Mouse (Mus musculus) myocyte (in vitro differentiated cells): ENCODE measurements around the gene Gsc2. TPM values are rescaled to one million over a fixed set of nuclear protein-coding genes. Genes with fewer than 3 reads are reported as not detected.
"Not testable (repeated sequence)": the region's sequence is repeated elsewhere in the genome, so short reads cannot be mapped to it uniquely, and the experiment has no call there.

Experiments used
- H3K27me3 ChIP-seq: one replicate; pipeline ENCODE4 v1.6.1; 2011; ENCODE audit not compliant: control insufficient read depth, insufficient read depth, insufficient read length
- H3K36me3 ChIP-seq: one replicate; pipeline ENCODE4 v1.6.1; 2011; ENCODE audit not compliant: control insufficient read depth, insufficient read depth
- H3K4me2 ChIP-seq: one replicate; pipeline ENCODE4 v1.6.1; 2011; ENCODE audit warnings: low read depth, control low read depth
- H3K4me3 ChIP-seq: one replicate; pipeline ENCODE4 v1.5.1; 2011; ENCODE audit warnings: mild to moderate bottlenecking, control low read depth, moderate library complexity
- H3K79me2 ChIP-seq: one replicate; pipeline ENCODE4 v1.6.1; 2011; ENCODE audit not compliant: control insufficient read depth, insufficient read depth
- H3ac ChIP-seq: one replicate; pipeline ENCODE4 v1.6.1; 2011; ENCODE audit not compliant: control insufficient read depth, insufficient read length
- CEBPB ChIP-seq: IDR thresholded peaks from 2 replicates; pipeline ENCODE4 v1.6.1; 2011; ENCODE audit warnings: mild to moderate bottlenecking, moderate library complexity; ENCODE audit not compliant: poor library complexity, insufficient read depth, severe bottlenecking
- E2F4 ChIP-seq: IDR thresholded peaks from one replicate; pipeline ENCODE4 v1.6.1; 2011; ENCODE audit warnings: mild to moderate bottlenecking, control low read depth, moderate library complexity; ENCODE audit not compliant: insufficient read depth
- MAX ChIP-seq: IDR thresholded peaks from one replicate; pipeline ENCODE4 v1.6.1; 2011; ENCODE audit warnings: low read depth, mild to moderate bottlenecking, control low read depth
- MYOD1 ChIP-seq, 3 experiments: IDR thresholded peaks; one replicate each; pipeline ENCODE4 v1.6.1; 2011; ENCODE audit warnings: control low read depth in 2 of 3, low read depth in 2 of 3, mild to moderate bottlenecking in 2 of 3, moderate library complexity in 1 of 3; ENCODE audit not compliant: insufficient read length in 2 of 3, control insufficient read depth in 1 of 3
- MYOG ChIP-seq, 3 experiments: IDR thresholded peaks; one replicate each; pipeline ENCODE4 v1.6.1; 2011; ENCODE audit warnings: control low read depth in 2 of 3, low read depth in 2 of 3, mild to moderate bottlenecking in 2 of 3; ENCODE audit not compliant: insufficient read length in 2 of 3, control insufficient read depth in 1 of 3, insufficient read depth in 1 of 3
- POLR2A ChIP-seq: IDR thresholded peaks from one replicate; pipeline ENCODE4 v1.6.1; 2011; ENCODE audit warnings: low read depth, mild to moderate bottlenecking, control low read depth, moderate library complexity; ENCODE audit not compliant: insufficient read length
- POLR2AphosphoS2 ChIP-seq: IDR thresholded peaks from one replicate; pipeline ENCODE4 v1.6.1; 2011; ENCODE audit warnings: low read depth, control low read depth; ENCODE audit not compliant: insufficient read length
- REST ChIP-seq: IDR thresholded peaks from one replicate; pipeline ENCODE4 v1.6.1; 2011; ENCODE audit warnings: mild to moderate bottlenecking, control low read depth, moderate library complexity; ENCODE audit not compliant: insufficient read depth, insufficient read length
- SRF ChIP-seq: IDR thresholded peaks from one replicate; pipeline ENCODE4 v1.6.1; 2011; ENCODE audit warnings: low read depth; ENCODE audit not compliant: control insufficient read depth, insufficient read length
- TCF12 ChIP-seq: IDR thresholded peaks from one replicate; pipeline ENCODE4 v1.6.1; 2011; ENCODE audit warnings: mild to moderate bottlenecking, control low read depth; ENCODE audit not compliant: poor library complexity, insufficient read depth, severe bottlenecking
- TCF3 ChIP-seq: IDR thresholded peaks from one replicate; pipeline ENCODE4 v1.6.1; 2011; ENCODE audit warnings: low read depth, control low read depth; ENCODE audit not compliant: insufficient read length
- USF1 ChIP-seq: IDR thresholded peaks from one replicate; pipeline ENCODE4 v1.6.1; 2011; ENCODE audit warnings: low read depth, mild to moderate bottlenecking, control low read depth, moderate library complexity
- polyA plus RNA-seq: library from polyadenylated mRNA; unstranded; fragments of >200 nt; fragmentation: generic; extraction: Trizol; gene quantifications from one replicate; pipeline ENCODE4 v1.2.1, GENCODE M21; 2012; ENCODE audit warnings: missing spikeins

Gsc2 gene
- not detected for polyA plus RNA-seq

GRCm38 (mm10) chr16:17914307-17915249 lies at the start of gene Gsc2:
TSS of gene Gsc2 (minus strand) at chr16:17915059.
- Histone ChIP-seq H3K79me2 (peaks cover 12% of the 10 kb centered on the region), H3K4me2 (peak within 1 kb of the TSS; percentile 24), H3K27me3 (peaks cover 53% of the 10 kb centered on the region), H3ac (no peak within 1 kb of the TSS), H3K4me3 (no peak within 1 kb of the TSS), H3K36me3 (no peaks in the 10 kb centered on the region)
- TF ChIP-seq MAX (no peak), USF1 (no peak), TCF12 (no peak), MYOD1 (IDR thresholded peaks at IDR 0.05; ENCODE audit: control insufficient read depth in 1 of 3, insufficient read length in 2 of 3, low read depth in 2 of 3) (peak in 1 of 3 experiments; percentile 21), REST (no peak), POLR2A (no peak)

- Histone ChIP-seq H3K36me3 (no peaks in the 10 kb centered on the region), H3K79me2 (no peaks in the 10 kb centered on the region), H3K27me3 (peaks cover 10% of the 10 kb centered on the region), H3ac (no peak overlapping the region), H3K4me3 (no peak overlapping the region), H3K4me2 (no peak overlapping the region)
- TF ChIP-seq CEBPB (no peak), E2F4 (no peak), MYOG (IDR thresholded peaks at IDR 0.05; ENCODE audit: control insufficient read depth in 1 of 3, insufficient read depth in 1 of 3, insufficient read length in 2 of 3, low read depth in 2 of 3) (no peak), REST (no peak)
Observed at GRCm38 (mm10) chr16:17962091-17962490, 47.2 kb upstream of the Gsc2 start.

GRCm38 (mm10) chr16:17956052-17956638 lies 41.3 kb upstream of the Gsc2 start:
- not testable (repeated sequence) for H3K4me3 ChIP-seq, H3ac ChIP-seq, H3K4me2 ChIP-seq, H3K27me3 ChIP-seq, H3K79me2 ChIP-seq, H3K36me3 ChIP-seq

- no peaks in the 10 kb centered on the region for H3K27me3 ChIP-seq
- no peak overlapping the region for H3K4me2 ChIP-seq
- no peak overlapping the region for H3K4me3 ChIP-seq
- H3K36me3 ChIP-seq = no peaks in the 10 kb centered on the region
- no peak overlapping the region for H3ac ChIP-seq
- H3K79me2 ChIP-seq = no peaks in the 10 kb centered on the region
- TF ChIP-seq TCF3 = no peak
- no peak for TF ChIP-seq E2F4
- no peak for TF ChIP-seq REST
- TF ChIP-seq POLR2AphosphoS2 = no peak
- no peak for TF ChIP-seq SRF
- no peak for TF ChIP-seq MYOD1 (IDR thresholded peaks at IDR 0.05; ENCODE audit: control insufficient read depth in 1 of 3, insufficient read length in 2 of 3, low read depth in 2 of 3)
- no peak for TF ChIP-seq USF1
- no peak for TF ChIP-seq POLR2A
Observed at GRCm38 (mm10) chr16:17951618-17952017, 36.8 kb upstream of the Gsc2 start.

GRCm38 (mm10) chr16:17950068-17950467 lies 35.2 kb upstream of the Gsc2 start:
- Histone ChIP-seq H3K79me2 (no peaks in the 10 kb centered on the region), H3K36me3 (no peaks in the 10 kb centered on the region), H3ac (no peak overlapping the region), H3K4me3 (no peak overlapping the region), H3K27me3 (no peaks in the 10 kb centered on the region), H3K4me2 (no peak overlapping the region)
- TF ChIP-seq MAX (no peak), USF1 (no peak), MYOD1 (IDR thresholded peaks at IDR 0.05; ENCODE audit: control insufficient read depth in 1 of 3, insufficient read length in 2 of 3, low read depth in 2 of 3) (no peak), REST (no peak), POLR2AphosphoS2 (no peak), TCF3 (no peak), TCF12 (no peak), POLR2A (no peak), SRF (no peak), CEBPB (no peak), E2F4 (no peak), MYOG (IDR thresholded peaks at IDR 0.05; ENCODE audit: control insufficient read depth in 1 of 3, insufficient read depth in 1 of 3, insufficient read length in 2 of 3, low read depth in 2 of 3) (no peak)
